ENCODE assay signal across 10 mouse cellular contexts in genomic region chr12:35853159-35853558, GRCm38 (mm10).
DNase-seq lines count a peak whose midpoint lies in the region; ATAC-seq lines count a peak whose summit lies in the region.
"Had no signal": no experiment of that assay in that cellular context is flagged by ENCODE, and none has a peak within 500 bp of the region (broad histone marks: within the 10 kb centered on the region; RNA-seq: fewer than 3 reads in every experiment).

No protein-coding gene starts in this region.

- intact Hi-C loops in heart, postnatal 14 days (cut with DNase I): no loop called here

- peak; percentile 44 to 61 for DNase-seq in heart, adult 18-20 months
- peak; percentile 32 to 55 for DNase-seq in heart, postnatal 14 days
- DNase-seq in adrenal gland, adult 18-20 months (ENCODE audit: low spot score in 2 of 2): no peak
- no peak for DNase-seq in retina, postnatal 1 day
- no peak for DNase-seq in hindbrain, embryonic 10.5 days (ENCODE audit: low spot score)
- DNase-seq: liver; thymus, postnatal 14 days had no signal

- H3K9ac ChIP-seq in heart, embryonic 11.5 days (ENCODE audit: low read depth, low read length): no peak overlapping the region
- no peak overlapping the region for H3K9ac ChIP-seq in embryonic facial prominence, embryonic 15.5 days
- no peak overlapping the region for H3K9ac ChIP-seq in limb, embryonic 13.5 days

- H3K27ac ChIP-seq in heart, embryonic 11.5 days (ENCODE audit: low read depth, low read length): no peak overlapping the region
- H3K27ac ChIP-seq in embryonic facial prominence, embryonic 15.5 days (replicated peaks): 0 out of 2 replicates have a peak overlapping the region, but pooled peaks have one; percentile 39
- H3K27ac ChIP-seq in limb, embryonic 13.5 days: no peak overlapping the region
- H3K27ac ChIP-seq in hindbrain, embryonic 10.5 days: no peak overlapping the region

- no peak for ATAC-seq in heart, embryonic 11.5 days (replicated peaks; ENCODE audit: insufficient number of reproducible peaks, low FRiP score, low TSS enrichment)
- ATAC-seq in embryonic facial prominence, embryonic 15.5 days (ENCODE audit: insufficient number of reproducible peaks, low FRiP score, low TSS enrichment, low read depth): no peak
- ATAC-seq in limb, embryonic 13.5 days (ENCODE audit: low FRiP score, low read depth): peak; percentile 82

- H3K4me1 ChIP-seq in heart, embryonic 11.5 days (ENCODE audit: control insufficient read depth, insufficient read depth, low read length): no peaks in the 10 kb centered on the region
- no peaks in the 10 kb centered on the region for H3K4me1 ChIP-seq in embryonic facial prominence, embryonic 15.5 days
- no peaks in the 10 kb centered on the region for H3K4me1 ChIP-seq in limb, embryonic 13.5 days
- no peaks in the 10 kb centered on the region for H3K4me1 ChIP-seq in hindbrain, embryonic 10.5 days (replicated peaks)

- no peaks in the 10 kb centered on the region for H3K27me3 ChIP-seq in heart, embryonic 11.5 days (ENCODE audit: control insufficient read depth, insufficient read depth, low read length)
- H3K27me3 ChIP-seq in embryonic facial prominence, embryonic 15.5 days: no peaks in the 10 kb centered on the region
- H3K27me3 ChIP-seq in limb, embryonic 13.5 days: no peaks in the 10 kb centered on the region
- no peaks in the 10 kb centered on the region for H3K27me3 ChIP-seq in hindbrain, embryonic 10.5 days (ENCODE audit: insufficient read depth, poor library complexity, severe bottlenecking)

- no peaks in the 10 kb centered on the region for H3K9me3 ChIP-seq in heart, embryonic 11.5 days (replicated peaks; ENCODE audit: control insufficient read depth, low read length)
- no peaks in the 10 kb centered on the region for H3K9me3 ChIP-seq in embryonic facial prominence, embryonic 15.5 days (replicated peaks)
- no peaks in the 10 kb centered on the region for H3K9me3 ChIP-seq in limb, embryonic 13.5 days
- H3K9me3 ChIP-seq in hindbrain, embryonic 10.5 days: no peaks in the 10 kb centered on the region

- no peak overlapping the region for H3K4me3 ChIP-seq in heart, embryonic 11.5 days (ENCODE audit: low read depth, low read length)
- H3K4me3 ChIP-seq in embryonic facial prominence, embryonic 15.5 days (replicated peaks): no peak overlapping the region
- H3K4me3 ChIP-seq in limb, embryonic 13.5 days: no peak overlapping the region
- H3K4me3 ChIP-seq in hindbrain, embryonic 10.5 days: no peak overlapping the region

- WGBS in heart, embryonic 11.5 days (ENCODE audit: insufficient replicate concordance): 53% methylated on average over 4 of the region's 4 CpGs
- WGBS in embryonic facial prominence, embryonic 15.5 days: 59% methylated on average over 4 of the region's 4 CpGs
- WGBS in limb, embryonic 13.5 days: 55% methylated on average over 4 of the region's 4 CpGs
- 91% methylated on average over 4 of the region's 4 CpGs for WGBS in hindbrain, embryonic 10.5 days

- H3K4me2 ChIP-seq in heart, embryonic 11.5 days: no peak overlapping the region
- H3K4me2 ChIP-seq in embryonic facial prominence, embryonic 15.5 days (replicated peaks): no peak overlapping the region
- H3K4me2 ChIP-seq in limb, embryonic 13.5 days (replicated peaks): no peak overlapping the region

- H3K36me3 ChIP-seq in heart, embryonic 11.5 days (ENCODE audit: control insufficient read depth, insufficient read depth, low read length): no peaks in the 10 kb centered on the region
- no peaks in the 10 kb centered on the region for H3K36me3 ChIP-seq in embryonic facial prominence, embryonic 15.5 days
- no peaks in the 10 kb centered on the region for H3K36me3 ChIP-seq in limb, embryonic 13.5 days
- H3K36me3 ChIP-seq in hindbrain, embryonic 10.5 days: no peaks in the 10 kb centered on the region

Comparison
In these comparisons a context has a peak if more than half of its experiments do, and no peak if none do; other contexts are left out.
1. DNase-seq: peak in heart, adult 18-20 months (2 of 2) and heart, postnatal 14 days (2 of 2); none in adrenal gland, adult 18-20 months (0 of 2), retina, postnatal 1 day (single experiment) and hindbrain, embryonic 10.5 days (single experiment).